Mouse (Mus musculus): ENCODE measurements at regions not wholly inside any gene's neighbourhood (a gene's known extent, or its start where the extent isn't known, plus 50 kb on each side); places are given as distances from the start of the nearest gene placed in this dataset.

GRCm38 (mm10) chr5:18797606-18798005 is 429.2 kb upstream of the Magi2 start:
- peak; percentile 50 for DNase-seq (ENCODE audit: low read depth, low spot score)

- DNase-seq (ENCODE audit: low read depth, low spot score): peak; percentile 80
These were observed 427.3 kb upstream of the Magi2 start for GRCm38 (mm10) chr5:18799511-18799910.

Measured in ZHBTc4 (cell line).